Mouse (Mus musculus) heart, adult 8-10 months (tissue): ENCODE results near the gene Lingo1. TPM values are rescaled to one million over a fixed set of nuclear protein-coding genes. Genes with fewer than 3 reads are reported as not detected.
A peak's percentile ranks its signal among the peaks of the same experiment; 100 is the strongest.

Source experiments
- DNase-seq: peaks from one replicate; pipeline ENCODE4 v3.0.0; 2022; ENCODE audit warnings: low spot score
- total RNA-seq, 4 experiments: library from RNA; stranded (reverse); gene quantifications; 2 replicates each; pipeline ENCODE4 v1.2.4; 2022

Gene Lingo1
- total RNA-seq, 4 experiments from 2014 or later, result 1.0 to 1.7 (median 1.2) TPM

DNA sequence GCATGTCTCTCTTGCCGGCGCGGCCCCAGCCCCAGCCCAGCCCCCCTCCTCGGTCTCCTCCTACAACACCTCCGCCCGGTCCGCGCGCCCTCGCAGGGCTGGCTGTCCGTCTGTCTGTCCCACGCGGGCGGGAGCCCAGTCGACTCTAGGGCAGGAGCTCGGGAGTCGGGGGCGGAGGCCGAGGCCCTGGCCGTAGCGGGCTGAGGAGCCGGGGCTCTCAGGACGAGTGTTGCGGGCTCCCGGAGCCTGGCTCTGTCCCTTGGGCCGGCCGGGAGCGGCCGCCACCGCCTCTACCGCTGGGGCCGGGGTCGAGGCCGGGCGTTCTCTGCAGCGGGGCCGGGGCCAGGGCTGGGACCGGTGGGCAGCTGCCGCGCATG lies 161.2 kb downstream of the Lingo1 start:
- DNase-seq, result no peak

DNA sequence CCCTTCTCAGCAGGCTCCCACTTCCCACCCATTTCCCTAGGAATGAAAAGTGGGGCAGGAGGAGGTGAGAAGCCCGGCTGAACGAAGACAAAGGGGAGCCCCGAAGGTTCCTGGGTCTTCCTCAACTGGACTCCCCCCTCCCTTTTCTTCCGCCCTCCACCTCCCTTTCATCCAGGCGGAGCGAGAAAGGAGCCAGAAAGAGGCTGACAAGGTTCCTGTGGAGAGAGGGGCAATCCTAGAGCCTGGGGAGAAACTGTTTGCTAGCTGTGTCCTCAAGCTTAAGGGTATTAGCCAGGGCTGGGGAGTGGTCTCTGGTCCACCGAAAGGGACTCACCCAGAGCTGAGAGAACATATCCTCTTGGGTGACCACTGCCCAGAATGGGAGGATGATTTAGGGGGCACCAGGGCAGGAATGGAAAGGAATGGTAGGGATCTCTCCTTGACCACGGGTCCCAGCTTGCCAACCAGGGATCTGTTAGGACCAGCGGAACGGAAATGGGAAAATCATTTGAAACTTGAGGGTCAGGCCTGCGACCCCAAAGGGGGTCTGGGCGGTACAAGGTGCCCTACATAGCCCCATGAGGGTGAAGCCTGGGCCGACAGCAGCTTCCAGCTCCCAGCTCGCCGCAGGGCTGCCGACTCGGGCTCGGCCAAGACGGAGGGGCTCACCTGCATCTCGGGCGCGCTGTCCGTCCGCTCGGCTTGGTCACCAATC lies 161.7 kb downstream of the Lingo1 start:
- no peak for DNase-seq

DNA sequence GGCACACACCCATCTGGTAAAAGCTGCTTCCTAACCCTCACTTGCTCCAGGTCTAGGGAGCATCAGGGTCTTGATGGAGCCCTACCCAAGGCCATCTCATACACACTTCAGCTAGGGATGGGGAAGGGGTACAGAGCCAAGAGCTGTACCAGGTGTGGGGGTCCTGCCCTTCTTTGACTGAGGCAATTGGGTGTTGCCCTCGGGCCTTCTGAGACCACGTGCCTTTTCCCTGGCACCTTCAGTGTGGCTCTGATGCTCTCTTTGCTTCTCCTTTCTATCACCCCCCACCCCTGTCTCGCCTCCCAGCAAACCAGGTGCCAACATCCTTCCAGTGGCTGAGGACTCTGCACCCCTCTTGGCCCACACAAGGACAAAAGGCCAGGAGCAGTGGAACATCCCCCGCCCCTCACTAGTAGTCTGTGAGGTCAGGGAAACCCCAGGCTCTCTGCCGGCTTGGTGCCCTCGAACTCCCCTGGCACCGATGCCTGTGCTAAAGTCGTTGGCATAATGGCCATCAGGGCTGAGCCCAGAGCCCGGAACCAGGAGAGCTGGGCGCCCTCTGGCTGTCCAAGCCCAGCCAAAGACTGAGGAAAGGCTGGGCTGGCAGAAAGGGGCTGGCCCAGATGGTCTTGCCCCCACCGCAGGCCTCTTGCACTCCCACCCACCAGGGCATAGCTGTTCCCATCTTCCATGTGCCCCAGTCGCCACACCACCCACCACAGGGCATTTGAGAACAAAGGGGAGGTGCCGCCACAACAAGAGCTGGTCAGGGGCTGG lies 162.6 kb downstream of the Lingo1 start:
- no peak for DNase-seq

DNA sequence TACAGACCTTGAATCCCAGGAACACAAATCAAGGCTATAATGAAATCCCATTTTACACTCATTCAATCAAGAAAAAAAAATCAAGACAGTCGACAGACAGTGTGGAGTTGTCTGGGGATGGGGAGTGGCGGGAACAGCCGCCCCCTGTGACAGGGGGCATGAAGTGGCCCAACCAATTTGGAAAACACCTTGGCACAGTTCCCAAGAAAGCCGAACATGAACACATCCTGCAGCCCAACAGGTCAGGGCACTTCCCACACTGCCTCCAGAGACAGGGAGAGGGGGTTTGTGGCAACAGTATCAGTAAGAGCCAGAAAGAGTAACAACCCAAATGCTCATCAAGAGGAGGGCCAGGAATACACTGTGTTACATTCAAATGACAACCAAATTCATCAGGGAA lies 165.3 kb downstream of the Lingo1 start:
- DNase-seq, result no peak

DNA sequence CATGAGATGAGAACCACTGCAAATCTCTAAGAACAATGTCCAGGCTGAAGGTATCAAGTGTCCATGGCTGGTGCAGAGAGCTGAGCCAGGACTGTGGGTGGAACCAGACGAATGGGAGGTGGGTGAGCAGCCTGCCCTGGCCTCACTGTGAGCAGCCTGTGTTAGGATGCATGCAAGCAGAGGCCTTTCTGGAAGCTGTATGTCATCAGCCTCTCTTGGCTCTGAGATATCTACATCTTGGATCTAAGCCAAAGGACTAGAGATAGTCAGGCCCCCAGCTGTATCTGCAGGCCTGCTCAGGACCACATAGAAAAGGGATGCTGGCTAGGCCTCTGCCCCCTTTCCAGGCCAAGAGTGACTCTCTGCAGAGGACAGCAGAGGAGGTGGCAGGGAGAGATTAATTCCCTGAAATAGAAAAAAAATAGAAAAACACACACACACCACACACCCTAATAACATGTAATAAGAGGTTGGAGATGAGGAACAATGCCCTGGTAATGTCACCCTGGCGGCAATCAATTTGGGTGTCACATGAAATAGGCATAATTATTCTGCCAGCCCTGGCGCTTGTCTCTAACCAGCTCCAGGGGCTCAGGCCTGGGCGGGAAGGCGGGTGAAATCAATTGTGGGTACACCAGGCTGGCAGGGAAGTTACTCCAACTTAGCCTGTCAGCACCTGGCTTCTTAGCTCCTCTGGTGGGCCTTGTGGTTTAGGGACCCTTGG lies 166.4 kb downstream of the Lingo1 start:
- peak; percentile 9 for DNase-seq

DNA sequence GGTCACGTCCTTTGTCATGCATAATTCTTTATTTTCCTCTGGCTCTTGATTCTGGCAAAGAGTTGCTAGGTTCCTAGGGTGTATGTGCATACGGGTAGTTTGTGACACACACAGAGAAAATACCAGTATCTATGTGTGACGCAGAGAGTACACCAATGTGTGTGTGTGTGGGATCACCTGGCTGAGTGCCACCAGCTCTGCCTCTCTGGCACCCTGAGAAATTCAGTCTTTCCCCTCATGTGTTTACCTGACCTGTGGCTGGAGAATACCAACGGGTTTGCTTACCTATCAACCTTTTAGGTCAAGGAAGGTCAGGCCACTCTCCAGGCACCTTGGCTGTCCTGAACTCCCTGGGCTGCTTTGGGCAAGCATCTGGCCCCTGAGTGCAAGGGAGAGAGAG lies 169.0 kb downstream of the Lingo1 start:
- no peak for DNase-seq

DNA sequence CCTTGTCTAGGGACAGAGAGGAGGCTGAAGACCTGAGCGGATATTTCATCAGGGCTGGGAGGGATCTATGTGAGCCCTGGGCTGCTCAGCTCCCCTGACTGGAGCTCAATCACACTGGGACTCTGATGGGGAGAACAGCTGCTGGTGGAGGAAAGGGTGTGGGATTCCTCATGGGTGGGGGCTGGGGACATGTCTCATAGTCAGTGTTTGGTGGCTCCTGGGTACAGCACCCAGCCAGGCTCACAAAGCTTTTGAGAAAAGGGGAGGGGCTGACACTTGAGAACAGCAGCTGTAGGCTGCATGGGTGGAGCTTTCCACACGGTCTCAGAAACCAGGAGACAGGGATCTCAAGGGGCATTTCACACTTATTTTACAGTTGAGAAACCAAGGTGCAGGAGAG lies 171.3 kb downstream of the Lingo1 start:
- DNase-seq, result no peak

DNA sequence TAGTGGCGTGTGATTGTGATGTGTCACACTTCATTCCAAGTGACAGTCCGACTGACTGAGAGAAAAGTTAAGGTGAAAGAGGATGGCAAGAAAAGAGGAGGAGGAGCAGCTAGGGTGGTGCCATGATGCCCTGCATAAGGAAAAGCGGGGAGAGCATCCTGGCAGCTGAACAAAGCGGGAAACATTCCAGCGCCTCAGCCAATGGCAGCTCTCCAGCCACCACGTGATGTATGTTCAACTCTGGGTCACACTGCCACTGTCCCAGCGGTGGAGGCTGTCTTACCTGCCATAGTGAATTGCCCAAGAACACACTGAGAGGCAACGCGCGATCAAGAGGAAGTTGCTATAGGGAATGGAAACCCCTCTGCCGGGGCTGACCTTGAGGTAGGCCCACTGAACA lies 172.9 kb downstream of the Lingo1 start:
- DNase-seq, result no peak

DNA sequence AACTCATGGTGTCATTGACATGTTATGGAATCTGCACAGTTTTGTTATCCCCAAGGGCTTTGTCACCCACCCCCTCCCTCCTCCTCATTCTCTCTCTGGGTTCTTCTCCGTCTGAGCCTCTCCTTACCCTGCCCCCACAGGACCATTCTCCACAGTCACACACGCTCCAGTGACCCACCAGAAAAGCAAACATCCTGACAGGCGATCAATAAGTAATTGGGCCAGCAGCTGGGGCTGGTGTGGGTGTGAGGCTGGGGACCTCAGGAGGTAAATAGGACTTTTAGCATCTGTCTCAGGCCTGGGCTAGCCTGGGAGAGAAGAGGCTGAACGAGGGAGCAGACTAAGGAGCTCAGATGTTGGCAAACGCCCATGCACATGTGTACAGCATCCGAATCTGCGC lies 173.5 kb downstream of the Lingo1 start:
- DNase-seq, result no peak

DNA sequence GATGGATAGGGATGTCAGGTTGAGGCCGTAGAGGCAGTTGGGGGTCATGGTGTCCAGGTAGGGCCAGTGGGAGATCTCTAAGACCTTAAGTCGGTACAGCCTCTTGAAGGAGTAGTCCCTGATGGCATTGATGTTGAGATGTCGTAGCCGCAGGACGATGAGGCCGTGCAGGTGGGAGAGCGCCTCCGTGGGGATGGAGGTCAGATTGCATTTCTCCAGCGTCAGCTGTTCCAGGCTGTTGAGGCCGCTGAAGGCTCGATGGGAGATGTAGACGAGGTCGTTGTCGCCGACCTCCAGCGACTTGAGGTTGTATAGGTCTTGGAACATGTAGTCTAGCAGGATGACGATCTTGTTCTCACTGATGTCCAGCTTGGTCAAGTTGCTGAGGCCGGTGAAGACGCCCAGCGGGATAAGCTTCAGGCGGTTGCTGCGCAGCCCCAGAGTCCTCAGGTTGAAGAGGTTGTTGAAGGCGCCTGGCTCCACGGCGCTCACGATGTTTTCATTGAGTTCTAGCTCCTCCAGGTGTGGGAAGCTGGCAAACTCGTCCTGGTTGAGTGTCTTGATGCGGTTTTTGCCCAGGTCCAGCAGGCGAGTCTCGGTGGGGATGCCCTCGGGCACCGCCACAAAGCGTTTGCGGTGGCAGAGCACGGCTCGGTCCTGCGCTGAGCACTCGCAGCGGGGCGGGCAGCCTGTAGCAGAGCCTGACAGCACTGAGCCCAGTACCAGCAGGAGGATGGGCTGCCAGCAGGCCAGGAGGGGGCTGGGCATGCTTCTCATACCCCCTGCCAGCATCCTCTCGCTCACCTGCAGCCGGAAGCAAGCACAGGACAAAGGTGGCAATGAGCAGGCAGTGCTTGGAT lies 175.5 kb downstream of the Lingo1 start:
- DNase-seq, result no peak

DNA sequence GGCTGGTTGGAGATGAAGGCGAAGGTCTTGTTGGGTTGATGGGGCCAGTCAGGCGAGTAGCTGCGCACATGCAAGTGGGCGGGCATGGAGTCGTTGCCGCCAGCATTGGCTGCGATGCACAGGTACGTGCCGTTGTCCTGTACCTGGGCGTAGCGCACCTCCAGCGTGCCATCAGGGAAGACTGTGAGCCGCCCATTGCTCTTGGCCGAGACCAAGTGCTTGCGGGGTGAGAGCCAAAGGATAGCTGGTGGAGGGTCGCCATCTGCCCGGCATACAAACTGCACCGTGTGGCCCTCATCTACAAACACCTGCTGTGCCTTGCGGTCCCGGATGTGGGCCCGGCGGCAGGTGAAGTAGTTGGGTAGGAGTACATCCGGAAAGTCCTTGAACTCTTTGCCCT lies 176.6 kb downstream of the Lingo1 start:
- no peak for DNase-seq

DNA sequence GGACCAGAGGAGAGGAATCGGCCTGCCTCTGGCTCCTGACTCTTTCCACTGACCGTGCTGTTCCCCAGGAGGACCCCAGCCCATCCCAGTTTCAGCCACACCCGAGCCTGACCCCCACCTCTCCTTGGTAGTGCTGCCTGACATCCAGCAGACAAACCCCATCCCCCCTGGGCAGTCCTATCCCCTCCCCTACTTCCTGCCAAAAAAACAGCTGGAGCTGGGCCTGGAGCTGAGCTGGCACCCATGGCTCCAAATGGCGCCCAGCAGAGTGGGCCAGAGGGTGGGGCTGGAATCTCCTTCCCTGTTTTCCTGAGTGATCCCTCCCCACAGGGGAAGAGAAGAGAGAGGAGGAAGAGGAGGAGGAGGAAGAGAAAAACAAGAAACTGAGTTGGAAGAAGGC lies 177.6 kb downstream of the Lingo1 start:
- no peak for DNase-seq

DNA sequence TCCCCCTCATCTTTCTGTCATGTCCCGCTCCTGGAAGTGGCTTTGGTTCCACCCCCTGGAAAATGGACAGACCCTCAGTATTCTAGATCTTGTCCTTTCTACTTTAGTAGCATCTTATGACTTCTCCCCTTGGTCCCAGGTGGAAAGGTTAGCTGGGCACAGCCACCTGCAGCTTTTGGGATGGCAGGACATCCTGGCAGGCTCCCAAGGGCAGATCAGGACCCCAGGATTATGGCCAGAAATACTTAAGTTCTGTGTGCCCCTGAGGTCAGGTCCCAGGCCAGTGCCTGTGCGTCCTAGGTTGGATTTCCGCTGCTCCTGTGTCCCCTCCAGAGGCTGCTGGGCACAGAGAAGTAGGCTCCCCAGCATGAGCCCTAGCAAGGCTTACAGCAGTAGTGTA lies 180.2 kb downstream of the Lingo1 start:
- no peak for DNase-seq

DNA sequence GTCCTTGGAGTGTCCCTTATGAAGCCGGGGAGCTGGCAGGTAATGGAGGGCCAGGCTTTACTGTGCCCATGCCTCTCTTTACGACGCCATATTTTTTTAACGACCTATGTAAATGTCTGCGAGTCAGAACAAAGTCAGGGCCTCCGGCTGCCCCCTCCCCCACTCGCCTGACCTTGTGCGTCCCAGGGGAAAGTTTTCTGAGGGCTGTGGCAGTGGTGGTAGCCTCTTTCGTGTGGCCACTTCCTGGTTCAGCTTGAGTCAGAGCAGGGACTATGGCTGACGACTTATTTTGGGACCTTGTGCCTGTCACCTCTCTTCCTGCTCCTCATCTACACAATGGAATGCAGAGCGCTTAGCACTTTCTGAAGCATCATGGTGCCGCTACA lies 183.5 kb downstream of the Lingo1 start:
- no peak for DNase-seq

DNA sequence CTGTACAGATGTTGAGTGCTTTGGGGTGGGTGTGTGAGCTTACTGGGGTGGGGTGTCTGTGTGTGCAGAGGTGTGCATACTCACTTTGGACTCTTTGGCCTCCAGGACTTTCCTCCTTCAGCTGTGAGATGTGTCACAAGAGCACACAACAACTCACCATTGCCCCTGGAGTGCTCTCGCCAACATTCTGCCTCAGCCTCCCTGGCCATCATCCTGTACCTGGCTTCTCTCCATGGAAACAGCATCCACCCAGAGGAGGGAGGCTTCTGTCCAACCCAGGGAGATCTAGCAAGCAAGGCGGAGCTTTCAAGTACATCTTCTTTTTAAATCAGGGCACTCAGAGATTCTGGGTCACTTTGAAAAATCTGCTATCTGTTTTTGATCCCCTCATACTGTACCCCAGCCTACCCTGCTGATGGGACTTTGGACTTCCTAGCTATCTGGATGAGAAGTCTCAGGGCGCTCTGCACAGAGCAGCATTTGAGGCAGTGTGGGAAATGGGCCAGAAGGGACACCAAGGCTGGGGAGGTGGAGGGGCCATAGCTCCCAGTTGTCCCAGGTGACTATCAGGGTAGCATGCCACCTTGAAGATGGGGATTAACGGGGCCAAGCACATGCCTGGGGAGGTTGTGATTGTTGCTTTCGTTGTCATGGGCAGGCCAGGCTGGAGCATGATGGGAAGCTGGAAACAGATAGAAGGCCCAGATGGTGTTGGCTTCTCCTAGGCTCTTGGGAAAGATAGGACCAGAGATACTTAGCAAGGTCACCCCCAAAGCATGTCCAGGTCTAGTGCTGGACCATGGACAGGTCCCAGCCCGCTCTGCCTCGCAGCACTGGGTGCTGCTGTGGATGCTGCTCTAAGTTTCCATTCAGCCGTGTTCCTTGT lies 184.1 kb downstream of the Lingo1 start:
- DNase-seq, result no peak

DNA sequence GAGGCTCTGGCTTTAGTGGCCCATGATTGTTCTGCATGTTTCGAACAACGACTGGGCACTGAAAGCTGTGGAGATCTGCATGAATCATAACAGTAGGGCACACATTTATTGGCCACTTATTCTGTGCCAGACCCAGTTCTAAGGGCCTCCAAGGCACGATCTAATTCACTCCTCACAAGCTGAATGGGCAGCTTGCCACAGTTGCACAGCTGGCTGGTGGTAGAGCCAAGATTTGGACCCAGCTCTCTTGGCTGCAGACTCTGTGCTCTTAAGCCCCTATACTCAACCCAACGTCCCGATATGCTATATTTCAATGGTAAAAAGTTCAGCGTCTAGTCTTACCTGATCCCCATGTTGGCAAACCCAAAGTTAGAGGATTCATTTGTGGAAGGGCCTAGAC lies 185.3 kb downstream of the Lingo1 start:
- no peak for DNase-seq

DNA sequence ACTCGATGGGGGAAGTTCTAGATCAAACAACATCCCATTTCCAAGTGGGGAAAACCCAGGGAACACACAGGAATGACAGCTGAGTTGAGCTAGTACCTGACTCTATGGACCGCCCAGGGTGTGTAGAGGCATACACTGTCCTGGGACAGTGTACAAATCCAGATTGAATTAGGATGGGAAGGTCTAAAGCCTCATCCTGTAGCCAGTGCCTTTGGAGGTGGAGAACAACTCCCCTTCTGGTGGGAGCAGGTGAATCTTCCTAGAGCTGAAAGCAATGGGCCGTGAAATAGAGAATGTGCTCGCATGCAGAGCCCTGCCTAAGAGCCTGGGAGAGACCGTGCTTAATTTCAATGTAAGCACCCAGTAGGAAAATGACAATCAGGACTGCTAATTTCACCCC lies 185.8 kb downstream of the Lingo1 start:
- DNase-seq, result no peak

DNA sequence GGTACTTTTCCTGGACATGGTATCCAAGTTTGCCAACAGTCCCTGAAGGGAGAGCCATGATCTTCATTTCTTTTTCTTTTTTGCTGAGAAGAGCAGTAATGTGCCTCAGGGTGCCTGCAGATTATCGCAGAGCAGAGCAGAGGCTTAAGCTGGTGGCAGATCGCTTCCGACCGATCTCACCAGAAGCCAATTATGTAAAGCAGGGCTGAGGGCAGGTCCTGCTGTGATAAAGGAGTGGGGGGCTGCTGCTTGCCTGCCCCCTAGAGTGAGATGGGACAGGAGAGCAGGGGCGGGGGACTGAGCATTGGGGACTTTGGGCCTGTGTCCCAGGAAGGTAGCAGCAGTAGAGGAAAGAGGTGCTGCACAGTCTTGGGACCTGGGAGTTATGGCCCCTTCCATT lies 186.8 kb downstream of the Lingo1 start:
- DNase-seq, result no peak

DNA sequence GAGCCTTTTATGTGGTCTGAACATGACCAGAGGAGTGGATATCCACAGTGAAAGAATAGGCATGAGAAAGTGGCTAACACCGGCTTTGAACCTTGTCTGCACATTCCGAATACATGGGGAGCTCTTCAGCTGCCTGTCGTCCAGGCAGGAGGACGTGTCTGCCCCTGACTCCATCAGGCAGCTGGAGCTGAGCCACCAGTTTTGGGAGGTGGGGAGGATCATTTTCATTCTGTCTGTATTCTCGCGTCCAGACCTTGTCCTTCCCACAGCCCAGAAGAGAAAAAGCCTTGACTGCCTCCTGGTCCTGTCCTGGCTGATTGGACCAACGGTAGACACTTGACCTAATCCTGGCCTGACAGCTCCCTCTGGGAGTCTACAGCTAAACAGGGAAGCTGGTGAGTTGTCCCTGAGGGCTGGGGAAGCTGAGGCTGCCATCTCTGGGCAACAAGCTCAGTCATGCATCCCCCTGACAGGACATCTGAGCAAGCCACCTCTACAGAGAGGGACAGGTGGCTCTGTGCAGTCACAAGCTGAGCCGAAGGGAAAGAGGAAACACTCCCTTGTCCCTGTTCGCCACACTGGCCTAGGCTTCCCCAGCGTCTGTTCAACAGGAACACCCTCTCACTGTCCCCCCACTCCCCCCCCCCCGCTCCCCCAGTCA lies 187.4 kb downstream of the Lingo1 start:
- no peak for DNase-seq

DNA sequence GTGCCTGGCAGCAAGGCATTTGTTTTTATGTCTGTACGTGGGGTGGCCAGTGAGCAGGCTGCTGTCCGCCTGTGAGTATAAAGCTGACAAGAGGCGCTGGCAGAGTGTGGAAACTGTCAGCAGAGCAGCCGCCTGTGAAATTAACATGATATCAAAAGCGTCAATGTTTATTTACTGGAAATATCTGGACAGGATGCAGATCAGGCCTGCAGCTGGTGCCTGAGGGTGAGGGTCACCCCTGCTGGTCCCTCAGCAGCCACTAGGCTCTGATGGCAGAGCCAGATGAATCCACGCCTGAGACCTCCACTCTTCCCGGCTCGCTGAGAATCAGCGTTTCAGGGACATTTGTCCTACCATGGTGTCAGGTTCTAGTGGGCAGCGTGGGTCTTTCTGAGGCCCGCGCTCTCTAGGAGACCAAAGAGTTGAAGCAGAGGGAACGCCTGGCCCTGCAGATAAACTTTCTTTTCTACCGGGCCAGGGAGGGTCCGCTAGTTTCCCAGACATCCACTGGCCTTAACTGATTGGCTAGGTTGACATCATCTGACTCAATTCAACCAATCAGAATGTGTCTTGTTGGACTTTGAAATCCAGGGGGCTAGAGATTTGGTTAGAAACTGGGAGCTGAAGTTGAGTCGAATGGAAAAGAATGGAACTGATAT lies 190.1 kb downstream of the Lingo1 start:
- DNase-seq, result no peak
